Mouse (Mus musculus): ENCODE measurements around the gene Krit1.
A peak's percentile ranks its signal among the peaks of the same experiment; 100 is the strongest.
"Not testable (repeated sequence)": the region's sequence is repeated elsewhere in the genome, so short reads cannot be mapped to it uniquely, and the experiment has no call there.

The Krit1 gene

GRCm38 (mm10) chr5:3893459-3894293, 90.7 kb downstream of the Krit1 start, which contains the start of gene Mterf1a:
TSS of gene Mterf1a (minus strand) at chr5:3893933.
- DNase-seq = peak; percentile 10

GRCm38 (mm10) chr5:3894294-3894619, 91.3 kb downstream of the Krit1 start:
- DNase-seq = not testable (repeated sequence)
